12 mouse cellular contexts compared by ENCODE assay signal in the genomic region with DNA sequence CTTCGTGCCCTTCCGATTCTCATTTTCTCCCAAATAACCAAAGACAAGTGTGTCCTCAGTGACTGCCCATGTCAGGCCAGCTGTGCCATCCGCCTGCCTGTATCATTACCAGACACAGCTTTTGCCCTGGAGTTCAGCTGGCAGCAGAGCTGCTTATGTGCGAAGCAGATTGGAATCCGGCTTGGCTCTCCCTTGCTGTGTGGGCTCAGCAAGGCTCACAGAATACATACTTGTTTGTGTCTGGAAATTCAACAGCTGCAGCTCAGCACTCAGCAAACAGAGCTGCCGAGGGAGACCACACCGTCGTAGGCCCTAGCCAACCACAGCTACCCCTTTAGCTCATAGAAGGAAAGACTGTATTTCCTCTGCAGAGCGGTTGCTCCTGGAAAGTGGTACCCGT. TPM values are rescaled to one million over a fixed set of nuclear protein-coding genes. Genes with fewer than 3 reads are reported as not detected.
DNase-seq lines count a peak whose midpoint lies in the region; ATAC-seq and TF ChIP-seq lines count a peak whose summit lies in the region.
"Had no signal": no experiment of that assay in that cellular context is flagged by ENCODE, and none has a peak within 500 bp of the region (broad histone marks: within the 10 kb centered on the region; RNA-seq: fewer than 3 reads in every experiment).

No protein-coding gene starts in this region.

- no peak for TF ChIP-seq CTCF in heart, postnatal 0 days (IDR thresholded peaks at IDR 0.05; ENCODE audit: low read depth)

- H3K36me3 ChIP-seq in heart, postnatal 0 days (replicated peaks; ENCODE audit: control insufficient read depth, insufficient read depth, low read length): no peaks in the 10 kb centered on the region
- no peaks in the 10 kb centered on the region for H3K36me3 ChIP-seq in limb, embryonic 15.5 days
- H3K36me3 ChIP-seq in forebrain, embryonic 11.5 days (ENCODE audit: control insufficient read depth, insufficient read depth, low read length): no peaks in the 10 kb centered on the region

- no peak overlapping the region for H3K9ac ChIP-seq in heart, postnatal 0 days (replicated peaks; ENCODE audit: low read depth, low read length)
- H3K9ac ChIP-seq in limb, embryonic 15.5 days: no peak overlapping the region
- H3K9ac ChIP-seq in forebrain, embryonic 11.5 days (ENCODE audit: low read length): no peak overlapping the region

- H3K27ac ChIP-seq in heart, postnatal 0 days (ENCODE audit: low read depth): peak overlapping the region; percentile 48; the same call in 1 of the 2 replicates
- peak overlapping the region; percentile 60 for H3K27ac ChIP-seq in limb, embryonic 15.5 days
- H3K27ac ChIP-seq in forebrain, embryonic 11.5 days (ENCODE audit: low read depth, low read length): no peak overlapping the region

- no peaks in the 10 kb centered on the region for H3K9me3 ChIP-seq in heart, postnatal 0 days (replicated peaks; ENCODE audit: control insufficient read depth, low read length)
- no peaks in the 10 kb centered on the region for H3K9me3 ChIP-seq in limb, embryonic 15.5 days
- no peaks in the 10 kb centered on the region for H3K9me3 ChIP-seq in forebrain, embryonic 11.5 days (ENCODE audit: control insufficient read depth, low read length)

- no peaks in the 10 kb centered on the region for H3K27me3 ChIP-seq in heart, postnatal 0 days (ENCODE audit: control insufficient read depth, insufficient read depth, low read length)
- no peaks in the 10 kb centered on the region for H3K27me3 ChIP-seq in limb, embryonic 15.5 days
- no peaks in the 10 kb centered on the region for H3K27me3 ChIP-seq in forebrain, embryonic 11.5 days (ENCODE audit: control insufficient read depth, insufficient read depth, low read length)

- intact Hi-C loops in heart, postnatal 25 days (cut with DNase I): no loop called here

- no peak overlapping the region for H3K4me2 ChIP-seq in heart, postnatal 0 days (ENCODE audit: low read depth, low read length)
- no peak overlapping the region for H3K4me2 ChIP-seq in limb, embryonic 15.5 days
- no peak overlapping the region for H3K4me2 ChIP-seq in forebrain, embryonic 11.5 days (ENCODE audit: low read depth, low read length, severe bottlenecking)

- peaks cover 13% of the 10 kb centered on the region for H3K4me1 ChIP-seq in heart, postnatal 0 days (ENCODE audit: control insufficient read depth, insufficient read depth)
- peaks cover 24% of the 10 kb centered on the region for H3K4me1 ChIP-seq in limb, embryonic 15.5 days
- H3K4me1 ChIP-seq in forebrain, embryonic 11.5 days (replicated peaks; ENCODE audit: control insufficient read depth, insufficient read depth, low read length): no peaks in the 10 kb centered on the region

- ATAC-seq in heart, postnatal 0 days (ENCODE audit: insufficient read depth, low read depth): peak; percentile 57
- ATAC-seq in limb, embryonic 15.5 days (ENCODE audit: insufficient number of reproducible peaks, low FRiP score, low TSS enrichment, low read depth): peak; percentile 79
- no peak for ATAC-seq in forebrain, embryonic 11.5 days (replicated peaks; ENCODE audit: low FRiP score)

- H3K4me3 ChIP-seq in heart, postnatal 0 days (ENCODE audit: low read depth, low read length): no peak overlapping the region
- no peak overlapping the region for H3K4me3 ChIP-seq in limb, embryonic 15.5 days
- no peak overlapping the region for H3K4me3 ChIP-seq in forebrain, embryonic 11.5 days (ENCODE audit: low read depth, low read length)

- peak; percentile 27 for DNase-seq in heart, postnatal 0 days (ENCODE audit: low spot score)
- no peak for DNase-seq in heart, postnatal 25 days (ENCODE audit: low spot score)
- peak; percentile 44 for DNase-seq in 3T3-L1 (ENCODE audit: low read depth, low spot score)
- peak; percentile 24 to 45 for DNase-seq in frontal cortex, postnatal 36 days (ENCODE audit: low spot score in 2 of 2)
- DNase-seq in spleen, postnatal 4 days (ENCODE audit: low spot score in 2 of 2): no peak
- no peak for DNase-seq in kidney, postnatal 10 days
- no peak for DNase-seq in forebrain, embryonic 11.5 days (ENCODE audit: low spot score)
- DNase-seq: cerebellum, postnatal 10 days; kidney, postnatal 36 days; thymus, postnatal 14 days had no signal

- no peak for TF ChIP-seq EP300 in heart, postnatal 0 days (IDR thresholded peaks at IDR 0.05; ENCODE audit: low read depth)

- 47% methylated on average over 10 of the region's 10 CpGs for WGBS in heart, postnatal 0 days
- 40% methylated on average over 10 of the region's 10 CpGs for whole genome bisulfite sequencing in limb, embryonic 15.5 days
- WGBS in forebrain, embryonic 11.5 days: 84% methylated on average over 10 of the region's 10 CpGs

RNA-seq across cellular contexts. Expression of a gene that starts 22.3 kb away (rescaled TPM):
- total RNA-seq in heart, postnatal 0 days (2014; rRNA removed; ENCODE audit: low replicate concordance): 15.6 and 24.3 TPM in 2 replicates
- 9.2 and 11.6 TPM in 2 replicates for polyA plus RNA-seq in heart, postnatal 0 days (2015; fragmentation: Nextera tagmentation; extraction: Ambion mirVana)
- 1 to 10 TPM; 3.7 to 6.0 TPM for total RNA-seq in heart, postnatal 25 days (2021)
- 4.6 and 4.8 TPM in 2 replicates for polyA plus RNA-seq in limb, embryonic 15.5 days (2015; fragmentation: Nextera tagmentation; extraction: Ambion mirVana)
- polyA plus RNA-seq in forebrain, embryonic 11.5 days (2014; fragmentation: Nextera tagmentation; extraction: Ambion mirVana): 0.49 and 0.61 TPM in 2 replicates
- total RNA-seq: neutrophil, adult 5-6 weeks had no signal

RNA-seq across cellular contexts. Expression of a gene that starts 42.4 kb away (rescaled TPM):
- 4.3 and 8.4 TPM in 2 replicates for total RNA-seq in heart, postnatal 0 days (2014; rRNA removed; ENCODE audit: low replicate concordance)
- polyA plus RNA-seq in heart, postnatal 0 days (2015; fragmentation: Nextera tagmentation; extraction: Ambion mirVana): 2.1 and 3.1 TPM in 2 replicates
- total RNA-seq in heart, postnatal 25 days (2021): 10 to 100 TPM in 1 of 2 experiments, 1 to 10 TPM in 1; 8.3 to 10.6 TPM
- 22.9 and 26.9 TPM in 2 replicates for polyA plus RNA-seq in limb, embryonic 15.5 days (2015; fragmentation: Nextera tagmentation; extraction: Ambion mirVana)
- 6.7 and 8.4 TPM in 2 replicates for polyA plus RNA-seq in forebrain, embryonic 11.5 days (2014; fragmentation: Nextera tagmentation; extraction: Ambion mirVana)
- total RNA-seq: neutrophil, adult 5-6 weeks had no signal

Comparison
In these comparisons a context has a peak if more than half of its experiments do, and no peak if none do; other contexts are left out.
1. DNase-seq: peak in heart, postnatal 0 days (single experiment), 3T3-L1 (single experiment) and frontal cortex, postnatal 36 days (2 of 2); none in heart, postnatal 25 days (single experiment), spleen, postnatal 4 days (0 of 2), kidney, postnatal 10 days (single experiment) and forebrain, embryonic 11.5 days (single experiment).